Mouse (Mus musculus) cerebellum, adult 2 months (tissue): ENCODE measurements at regions not wholly inside any gene's neighbourhood (a gene's known extent, or its start where the extent isn't known, plus 50 kb on each side); places are given as distances from the start of the nearest gene placed in this dataset.

ENCODE experiments used
- CTCF ChIP-seq: fragments of 200-500 bp; IDR thresholded peaks from 2 replicates; pipeline ENCODE4 v1.5.1; 2011; ENCODE audit warnings: low read depth, mild to moderate bottlenecking, control low read depth, low read length, moderate library complexity, borderline replicate concordance; ENCODE audit not compliant: insufficient read depth
- POLR2A ChIP-seq: fragments of 200-500 bp; IDR thresholded peaks from 2 replicates; pipeline ENCODE4 v1.6.1; 2011; ENCODE audit warnings: low read length, control low read depth, borderline replicate concordance; ENCODE audit not compliant: insufficient read depth

- TF ChIP-seq CTCF = no peak
- TF ChIP-seq POLR2A = no peak
Observed at GRCm38 (mm10) chr4:84004786-84005382, 479.5 kb downstream of the Ccdc171 start.
